Mouse (Mus musculus): ENCODE data around the gene Grb10.

Grb10 gene

GRCm38 (mm10) chr11:12038470-12038985 lies at the start of gene Grb10:
Grb10 (minus strand) TSS chr11:12038683.
- no peak for DNase-seq

DNA sequence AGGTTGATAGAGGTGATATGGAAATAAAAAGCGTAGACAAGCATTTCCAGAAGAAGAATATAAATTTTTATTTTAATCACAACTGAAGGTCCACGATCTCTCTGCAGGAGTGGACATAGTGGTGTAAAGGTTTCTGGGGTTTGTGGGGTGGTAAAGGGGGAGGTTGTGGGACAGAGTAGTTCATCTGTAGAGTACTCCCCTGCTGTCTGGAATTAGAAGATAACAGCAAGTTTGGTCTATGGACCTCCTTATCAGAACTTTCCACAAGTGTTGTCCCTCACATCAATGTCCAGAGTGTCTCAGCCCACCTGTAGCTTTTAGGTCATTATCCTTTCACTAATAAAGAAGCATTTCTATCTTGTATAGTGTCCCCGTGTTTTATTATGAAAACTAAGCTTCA lies 43.2 kb upstream of the Grb10 start:
- no peak for DNase-seq

DNA sequence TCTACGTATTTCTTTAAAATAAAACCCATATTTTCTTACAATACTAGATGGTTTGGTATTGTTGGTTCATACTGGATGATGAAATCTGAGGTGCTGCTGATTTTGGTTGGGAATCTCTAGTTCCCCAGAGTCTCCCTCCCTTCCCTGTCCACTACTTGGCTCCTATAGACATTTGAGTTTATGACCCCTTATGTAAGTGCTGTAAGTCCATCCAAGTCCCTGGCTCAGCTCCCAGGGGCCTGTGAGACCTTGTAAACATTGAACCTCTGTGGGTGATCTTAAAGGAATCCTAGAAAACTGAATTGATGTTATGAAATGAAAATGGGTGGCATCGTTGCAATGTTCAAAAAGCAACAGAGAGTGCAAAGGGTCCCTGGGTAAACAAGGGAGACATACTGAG lies 40.7 kb upstream of the Grb10 start:
- no peak for DNase-seq

- no peak for DNase-seq
These were observed 37.0 kb upstream of the Grb10 start for GRCm38 (mm10) chr11:12075449-12075848.

DNA sequence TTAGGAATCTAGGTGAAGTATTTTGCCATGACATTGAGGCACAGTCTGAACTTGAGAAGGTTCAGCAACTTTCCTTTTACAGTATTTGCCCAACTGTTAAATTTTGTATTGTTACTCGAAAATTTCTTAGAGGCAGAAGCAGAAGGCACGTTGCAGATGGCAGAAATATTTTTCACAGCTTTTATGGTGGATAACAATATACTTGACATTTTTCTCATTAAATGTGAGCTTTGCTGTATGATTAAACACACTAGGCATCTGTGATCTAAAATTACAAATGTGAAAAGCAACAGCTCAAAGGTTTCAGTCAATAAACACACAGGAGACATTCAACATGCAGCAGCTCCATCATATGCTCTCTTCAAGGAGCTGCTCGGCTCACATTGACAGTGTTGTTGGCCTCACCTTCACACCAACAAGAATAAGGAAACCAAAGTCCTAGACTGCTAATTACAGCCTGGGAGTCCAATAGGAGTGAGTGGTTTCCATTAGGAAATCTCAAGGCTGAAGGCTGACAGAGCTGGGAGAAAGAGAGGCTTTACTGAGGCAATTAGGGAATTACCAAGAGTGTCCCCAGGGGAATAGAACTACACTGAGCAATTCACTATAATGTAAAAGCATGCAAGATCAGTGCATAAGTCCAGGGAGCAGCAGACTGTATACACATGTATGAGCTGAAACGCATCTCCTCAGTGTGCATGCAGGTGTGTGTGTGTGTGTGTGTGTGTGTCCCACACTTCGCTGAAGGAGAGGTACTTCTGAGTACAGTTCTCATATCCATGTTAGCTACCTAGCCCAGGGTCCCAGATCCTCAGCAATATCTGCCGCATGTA lies 35.1 kb upstream of the Grb10 start:
- no peak for DNase-seq

- no peak for DNase-seq
These were observed 33.8 kb upstream of the Grb10 start for GRCm38 (mm10) chr11:12072322-12072721.

DNA sequence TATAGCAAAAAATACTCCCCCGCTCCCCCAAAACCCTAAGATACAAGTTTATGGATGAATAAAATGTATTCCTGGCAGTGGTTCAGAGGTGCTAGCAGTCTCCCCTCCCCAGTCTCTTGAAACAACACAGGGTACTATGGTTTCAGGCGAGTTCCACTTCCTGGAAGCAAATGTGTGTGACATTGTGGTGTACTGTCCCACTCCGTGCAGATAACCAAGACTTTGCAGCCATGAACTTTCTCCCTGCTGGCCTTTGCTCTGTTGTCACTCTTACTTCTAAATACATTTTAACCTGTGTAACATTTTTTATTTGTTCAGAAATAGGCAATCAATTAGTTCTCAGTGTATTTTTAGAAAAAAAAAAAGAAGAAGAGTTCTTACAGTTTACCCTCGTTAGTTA lies 20.5 kb upstream of the Grb10 start:
- DNase-seq: no peak

GRCm38 (mm10) chr11:12048547-12049327 lies 10.3 kb upstream of the Grb10 start:
- DNase-seq: no peak

GRCm38 (mm10) chr11:12048135-12048534 lies 9.7 kb upstream of the Grb10 start:
- no peak for DNase-seq

- no peak for DNase-seq
These were observed 5.8 kb upstream of the Grb10 start for GRCm38 (mm10) chr11:12044245-12044644.

- DNase-seq: no peak
These were observed 3.3 kb upstream of the Grb10 start for GRCm38 (mm10) chr11:12041787-12042186.

DNA sequence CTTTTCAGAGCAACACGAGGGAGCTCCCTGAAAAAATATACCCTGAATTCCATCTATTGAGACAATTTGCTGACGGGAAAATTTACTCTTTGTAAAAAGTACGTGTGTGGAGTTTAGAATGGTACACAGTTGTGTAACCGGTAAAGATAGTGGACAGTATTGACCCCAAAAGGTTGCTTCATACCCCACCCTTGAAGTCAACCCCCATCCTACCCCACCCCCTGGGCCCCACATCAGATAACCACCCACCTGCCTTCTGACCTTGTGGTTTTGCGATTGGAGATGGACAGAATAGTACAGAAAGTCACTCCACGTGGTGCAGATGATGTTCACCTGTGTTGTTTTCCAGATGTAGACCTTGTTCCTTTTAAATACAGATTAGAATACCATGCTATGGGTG lies 2.9 kb upstream of the Grb10 start:
- DNase-seq: peak; percentile 25

DNA sequence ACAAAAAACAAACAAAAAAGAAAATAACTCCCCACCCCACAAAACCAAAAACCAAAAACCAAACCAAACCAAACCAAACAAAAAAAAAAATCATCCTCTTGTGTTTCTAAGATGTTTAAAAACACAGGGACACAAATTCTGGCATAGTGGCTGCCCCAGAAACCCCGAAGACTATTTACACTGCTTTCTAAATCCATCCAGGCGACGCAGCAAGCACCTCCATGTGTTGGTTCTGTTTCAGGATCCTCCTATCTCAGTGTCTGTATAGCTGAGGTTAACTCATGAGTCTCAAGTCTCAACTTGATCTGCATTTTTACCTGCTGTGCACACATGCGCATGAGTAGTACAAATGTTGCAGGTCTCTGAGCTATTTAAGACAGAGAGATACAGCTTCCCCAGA lies 1.9 kb upstream of the Grb10 start:
- DNase-seq: no peak

DNA sequence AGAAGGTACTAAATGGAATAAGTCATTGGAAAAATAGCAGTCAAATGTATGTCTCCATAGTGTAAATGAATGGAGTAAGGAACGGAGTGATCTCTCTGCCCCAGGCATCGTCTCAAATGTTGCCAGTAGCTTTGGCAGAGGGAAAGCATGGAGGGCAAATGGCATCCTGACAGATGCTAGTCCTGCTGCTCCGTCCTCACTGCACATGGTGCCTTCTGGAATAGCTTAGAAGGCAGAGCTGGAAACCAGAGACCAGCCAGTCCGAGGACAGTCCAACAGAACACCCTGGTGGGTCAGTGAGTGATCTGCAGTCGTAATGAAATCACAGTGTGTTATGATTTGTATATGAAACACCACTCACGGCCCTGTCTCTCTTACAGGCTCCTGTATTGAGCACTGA lies 1.3 kb upstream of the Grb10 start:
- no peak for DNase-seq

DNA sequence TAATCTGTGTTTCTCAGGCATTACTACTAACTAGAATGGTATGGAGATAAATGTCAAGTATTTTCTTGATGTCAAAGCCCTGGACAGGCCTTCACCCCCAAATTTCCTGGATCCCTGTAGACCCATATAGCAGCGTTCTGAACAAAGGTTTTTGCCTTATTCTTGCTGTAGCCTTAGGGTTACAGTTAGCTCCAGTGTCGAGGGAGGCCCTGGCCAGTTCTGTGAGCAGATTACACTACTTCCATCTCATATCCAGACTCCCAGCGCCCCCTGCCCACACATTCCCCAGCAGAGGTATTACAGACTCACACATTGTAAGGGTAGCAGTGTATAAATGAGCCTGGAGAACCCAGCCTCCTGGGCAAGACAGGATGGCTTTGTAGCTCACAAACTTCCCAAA lies 615 bp upstream of the Grb10 start:
- peak; percentile 23 for DNase-seq

DNA sequence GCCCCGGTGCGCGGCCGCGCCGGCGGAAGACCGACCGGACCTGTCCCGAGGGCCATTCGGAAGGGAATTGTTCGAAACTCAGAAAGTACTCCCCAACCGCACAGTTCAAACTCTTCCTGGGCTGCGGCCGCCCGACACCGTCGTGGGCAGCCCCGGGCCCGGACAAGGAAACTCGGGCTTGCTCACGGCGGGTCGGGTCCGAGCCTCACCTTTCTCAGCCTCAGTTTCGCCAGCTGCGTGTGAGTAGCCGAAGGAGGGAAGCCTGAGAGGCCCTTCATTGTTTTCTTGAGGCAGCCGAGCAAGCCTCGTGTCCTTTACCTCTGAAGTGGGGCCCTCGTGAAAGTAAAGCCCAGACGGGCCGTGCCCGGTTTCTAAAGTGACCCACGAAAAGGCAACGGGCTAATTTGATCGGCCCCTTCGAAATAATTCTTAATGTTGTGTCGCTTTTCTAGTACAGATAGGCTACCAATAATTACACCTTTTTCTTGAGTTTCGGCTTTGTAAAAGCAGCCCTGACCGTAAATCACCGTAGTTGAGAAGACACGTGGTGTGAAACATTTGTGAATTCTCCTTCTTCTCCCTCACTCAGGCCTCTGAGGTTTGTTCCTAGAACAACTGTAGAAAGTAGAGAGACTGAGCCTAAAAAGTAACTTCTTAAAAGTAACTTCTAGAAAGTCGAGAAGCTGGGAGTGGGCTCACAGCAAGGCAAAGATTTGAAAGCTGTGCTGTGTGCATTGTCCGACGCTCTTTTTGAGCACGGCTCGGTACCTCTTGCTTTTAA lies 604 bp downstream of the Grb10 start:
- no peak for DNase-seq

DNA sequence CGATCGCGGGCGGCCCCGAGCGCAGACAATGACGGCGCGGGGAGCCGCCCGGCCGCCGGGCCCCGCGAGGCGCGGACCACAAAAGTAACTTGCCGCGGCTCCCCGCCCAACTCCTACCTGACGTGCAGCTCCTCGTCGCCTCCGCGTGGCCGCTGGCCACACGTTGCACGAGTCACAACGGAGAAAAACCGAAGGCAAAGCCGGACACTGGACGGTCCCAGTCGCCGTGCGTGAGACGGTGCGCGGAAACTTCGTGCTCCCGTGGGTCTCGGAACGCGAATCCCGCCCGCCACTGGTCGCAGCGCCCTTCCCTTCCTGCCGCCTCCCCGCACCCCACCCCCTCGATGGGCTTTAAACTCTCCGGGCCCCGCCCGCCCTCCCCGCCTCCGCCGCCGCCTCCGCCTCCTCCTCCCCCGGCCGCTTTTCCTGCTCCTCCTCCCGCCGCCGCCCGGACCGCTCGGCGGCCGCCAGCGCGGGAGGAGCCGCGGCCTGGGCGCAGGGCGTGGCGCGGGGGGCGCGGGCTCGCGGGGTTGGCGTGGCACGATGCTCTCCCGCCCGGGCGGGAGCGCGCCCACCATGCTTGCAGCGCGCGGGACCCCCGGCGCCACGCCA lies 1.3 kb downstream of the Grb10 start:
- DNase-seq: peak; percentile 80

- peak; percentile 65 for DNase-seq
These were observed 2.3 kb downstream of the Grb10 start for GRCm38 (mm10) chr11:12035916-12036910.

DNA sequence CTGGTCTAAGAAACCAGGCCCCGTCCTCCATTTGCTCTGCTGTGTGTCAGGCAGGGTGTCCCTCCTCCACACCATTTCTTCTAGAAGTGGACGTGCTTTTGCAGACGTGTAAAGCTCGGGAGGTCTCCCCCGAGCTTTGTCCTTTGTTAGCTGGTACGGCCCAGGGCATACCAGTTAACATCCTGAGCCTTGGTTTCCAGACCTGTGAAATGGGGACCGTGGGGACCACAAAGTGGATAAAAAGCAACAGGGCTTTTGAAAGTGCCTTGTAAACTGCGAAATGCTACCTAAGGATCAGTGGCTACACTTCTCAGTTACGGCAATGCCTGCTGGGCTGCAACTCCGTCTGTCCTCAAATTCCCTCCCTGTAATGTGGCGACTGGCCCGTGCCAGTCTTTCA lies 3.2 kb downstream of the Grb10 start:
- no peak for DNase-seq

- DNase-seq: no peak
These were observed 3.7 kb downstream of the Grb10 start for GRCm38 (mm10) chr11:12034781-12035180.

- no peak for DNase-seq
These were observed 4.1 kb downstream of the Grb10 start for GRCm38 (mm10) chr11:12034371-12034770.
